Mouse (Mus musculus) thymus, postnatal 14 days (tissue): ENCODE results near the gene Bysl.

Experiments used
- DNase-seq: peaks from one replicate; pipeline ENCODE4 v3.0.0; 2021

Gene Bysl

GRCm38 (mm10) chr17:47594183-47594968 is 16.9 kb downstream of the Bysl start:
- DNase-seq: peak; percentile 86

- no peak for DNase-seq
These were observed 17.5 kb downstream of the Bysl start for GRCm38 (mm10) chr17:47593854-47594182.

GRCm38 (mm10) chr17:47593215-47593853 is 18.0 kb downstream of the Bysl start:
- DNase-seq: peak; percentile 98

- DNase-seq: no peak
These were observed 20.2 kb downstream of the Bysl start for GRCm38 (mm10) chr17:47591073-47591472.

GRCm38 (mm10) chr17:47588517-47588916 is 22.8 kb downstream of the Bysl start:
- no peak for DNase-seq

GRCm38 (mm10) chr17:47580962-47581361 is 30.3 kb downstream of the Bysl start:
- no peak for DNase-seq

- no peak for DNase-seq
These were observed 32.6 kb downstream of the Bysl start for GRCm38 (mm10) chr17:47578655-47579054.

GRCm38 (mm10) chr17:47574830-47575229 is 36.5 kb downstream of the Bysl start:
- DNase-seq: no peak

- no peak for DNase-seq
These were observed 37.3 kb downstream of the Bysl start for GRCm38 (mm10) chr17:47574028-47574427.

- no peak for DNase-seq
These were observed 38.9 kb downstream of the Bysl start for GRCm38 (mm10) chr17:47572436-47572835.

GRCm38 (mm10) chr17:47571621-47572020 is 39.7 kb downstream of the Bysl start:
- DNase-seq: no peak

GRCm38 (mm10) chr17:47568951-47569527 is 42.3 kb downstream of the Bysl start:
- no peak for DNase-seq

GRCm38 (mm10) chr17:47568389-47568788 is 42.9 kb downstream of the Bysl start:
- no peak for DNase-seq

- DNase-seq: no peak
These were observed 44.0 kb downstream of the Bysl start for GRCm38 (mm10) chr17:47567271-47567670.

GRCm38 (mm10) chr17:47566133-47566532 is 45.2 kb downstream of the Bysl start:
- no peak for DNase-seq

- no peak for DNase-seq
These were observed 46.7 kb downstream of the Bysl start for GRCm38 (mm10) chr17:47564612-47565011.

- DNase-seq: no peak
These were observed 48.4 kb downstream of the Bysl start for GRCm38 (mm10) chr17:47562875-47563274.

GRCm38 (mm10) chr17:47559726-47560125 is 51.6 kb downstream of the Bysl start:
- no peak for DNase-seq

- no peak for DNase-seq
These were observed 54.1 kb downstream of the Bysl start for GRCm38 (mm10) chr17:47557179-47557578.

- DNase-seq: no peak
These were observed 56.7 kb downstream of the Bysl start for GRCm38 (mm10) chr17:47554621-47555020.

- no peak for DNase-seq
These were observed 58.3 kb downstream of the Bysl start for GRCm38 (mm10) chr17:47552994-47553393.

- DNase-seq: no peak
These were observed 60.2 kb downstream of the Bysl start for GRCm38 (mm10) chr17:47551049-47551448.
